Mouse (Mus musculus): ENCODE data around the gene Cdkl1. TPM values are rescaled to one million over a fixed set of nuclear protein-coding genes. Genes with fewer than 3 reads are reported as not detected.
A peak's percentile ranks its signal among the peaks of the same experiment; 100 is the strongest.

Cdkl1 gene
- total and polyA plus RNA-seq, 3 experiments: 0.08 to 0.32 TPM; not detected in 1

DNA sequence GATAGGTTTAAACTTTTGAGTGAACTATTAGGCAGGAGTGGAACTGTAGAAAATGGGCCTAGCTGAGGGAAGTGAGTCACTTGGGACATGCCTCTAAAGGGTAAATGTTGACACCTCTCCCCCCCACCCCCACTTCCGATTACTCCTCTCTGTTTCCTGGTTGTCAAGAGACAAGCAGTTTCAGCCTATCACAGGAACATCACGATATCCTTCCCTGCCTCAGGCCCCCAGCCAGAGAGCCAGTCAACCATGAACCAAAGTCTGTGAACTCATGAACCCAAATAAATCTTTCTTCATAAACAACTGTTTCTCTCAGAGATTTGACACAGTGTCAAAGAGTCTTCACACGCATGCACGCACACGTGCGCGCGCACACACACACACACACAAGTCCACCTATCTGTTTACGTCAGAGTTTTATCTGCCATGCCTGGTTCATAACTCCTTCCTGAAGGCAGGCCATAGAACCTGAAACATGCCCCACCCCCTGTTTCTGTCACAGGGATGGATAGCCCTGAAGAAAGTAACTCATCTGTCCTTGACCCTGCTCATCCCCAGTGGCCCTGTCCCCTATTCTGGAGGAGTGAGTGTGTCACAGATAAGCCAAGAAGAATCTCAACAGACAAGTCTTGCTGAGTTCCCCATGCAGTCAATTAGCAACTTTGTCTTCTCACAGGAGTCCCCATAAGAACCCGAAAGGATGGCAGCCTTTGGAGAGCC, 24.7 kb downstream of the Cdkl1 start:
- H3K27ac ChIP-seq (ENCODE audit: control insufficient read depth, low read depth, low read length): no peak overlapping the region
- no peak overlapping the region for H3K9ac ChIP-seq (ENCODE audit: control insufficient read depth, low read depth, low read length, poor library complexity, severe bottlenecking)
- H3K4me1 ChIP-seq (ENCODE audit: control insufficient read depth in 1 of 2, insufficient read depth in 2 of 2, low read length in 2 of 2): peaks cover 6 to 15% of the 10 kb centered on the region in 2 experiments; a peak in 3 of 4 replicates
- H3K9me3 ChIP-seq (replicated peaks; ENCODE audit: insufficient read depth, low read length): no peaks in the 10 kb centered on the region
- TF ChIP-seq MEF2A (IDR thresholded peaks at IDR 0.05; ENCODE audit: extremely low read depth, insufficient replicate concordance, low read depth, low read length, poor library complexity, severe bottlenecking) (no peak), SMC3 (IDR thresholded peaks at IDR 0.05; ENCODE audit: low read depth, low read length) (no peak), USF2 (IDR thresholded peaks at IDR 0.05; ENCODE audit: borderline replicate concordance in 1 of 2, insufficient read depth in 1 of 2, low read depth in 1 of 2, low read length in 2 of 2) (no peak), USF1 (IDR thresholded peaks at IDR 0.05; ENCODE audit: low read depth, low read length) (no peak), MAZ (IDR thresholded peaks at IDR 0.05; ENCODE audit: low read depth, low read length) (no peak)
- peaks cover 0 to 2% of the 10 kb centered on the region in 2 experiments; a peak in 1 of 4 replicates for H3K36me3 ChIP-seq (ENCODE audit: control insufficient read depth in 1 of 2, insufficient read depth in 2 of 2, low read length in 2 of 2)
- no peaks in the 10 kb centered on the region for H3K79me2 ChIP-seq (ENCODE audit: control insufficient read depth, insufficient read depth, low read length, poor library complexity)
- no peaks in the 10 kb centered on the region for H3K27me3 ChIP-seq (ENCODE audit: control insufficient read depth in 1 of 2, insufficient read depth in 2 of 2, low read length in 2 of 2)
- peak; percentile 30 for DNase-seq (ENCODE audit: low read depth, low spot score)
- H3K4me3 ChIP-seq (ENCODE audit: control insufficient read depth in 1 of 2, insufficient read depth in 1 of 2, low read depth in 2 of 2, low read length in 2 of 2): no peak overlapping the region

GRCm38 (mm10) chr12:69765543-69765942, 25.5 kb downstream of the Cdkl1 start:
- TF ChIP-seq POLR2AphosphoS5 (IDR thresholded peaks at IDR 0.05; ENCODE audit: borderline replicate concordance, low read depth, low read length): no peak
- no peak for TF ChIP-seq MAX (IDR thresholded peaks at IDR 0.05; ENCODE audit: low read length)
- TF ChIP-seq E2F4 (IDR thresholded peaks at IDR 0.05; ENCODE audit: borderline replicate concordance, low read depth, low read length): no peak
- no peak for TF ChIP-seq MAFK (IDR thresholded peaks at IDR 0.05; ENCODE audit: borderline replicate concordance, low read depth, low read length)
- no peak for TF ChIP-seq MYC (IDR thresholded peaks at IDR 0.05; ENCODE audit: low read depth, low read length)
- no peak for TF ChIP-seq HCFC1 (IDR thresholded peaks at IDR 0.05; ENCODE audit: low read depth, low read length)
- TF ChIP-seq USF2 (IDR thresholded peaks at IDR 0.05; ENCODE audit: borderline replicate concordance in 1 of 2, insufficient read depth in 1 of 2, low read depth in 1 of 2, low read length in 2 of 2): no peak
- TF ChIP-seq MYB (IDR thresholded peaks at IDR 0.05; ENCODE audit: low read depth, low read length): no peak
- TF ChIP-seq ETS1 (IDR thresholded peaks at IDR 0.05; ENCODE audit: low read depth, low read length): no peak
- TF ChIP-seq GATA1 (IDR thresholded peaks at IDR 0.05; ENCODE audit: low read depth, low read length): no peak
- TF ChIP-seq ZMIZ1 (IDR thresholded peaks at IDR 0.05; ENCODE audit: low read depth, low read length): no peak
- no peak for TF ChIP-seq SMC3 (IDR thresholded peaks at IDR 0.05; ENCODE audit: low read depth, low read length)
- no peak for TF ChIP-seq MXI1 (IDR thresholded peaks at IDR 0.05; ENCODE audit: low read depth, low read length)
- Histone ChIP-seq H3K79me2 (ENCODE audit: control insufficient read depth, insufficient read depth, low read length, poor library complexity) (no peaks in the 10 kb centered on the region), H3K36me3 (ENCODE audit: control insufficient read depth in 1 of 2, insufficient read depth in 2 of 2, low read length in 2 of 2) (peaks cover 0 to 2% of the 10 kb centered on the region in 2 experiments; a peak in 1 of 4 replicates), H3K4me1 (ENCODE audit: control insufficient read depth in 1 of 2, insufficient read depth in 2 of 2, low read length in 2 of 2) (peaks cover 6 to 15% of the 10 kb centered on the region in 2 experiments; a peak in 3 of 4 replicates), H3K27me3 (ENCODE audit: control insufficient read depth in 1 of 2, insufficient read depth in 2 of 2, low read length in 2 of 2) (no peaks in the 10 kb centered on the region), H3K4me3 (ENCODE audit: control insufficient read depth in 1 of 2, insufficient read depth in 1 of 2, low read depth in 2 of 2, low read length in 2 of 2) (no peak overlapping the region), H3K9me3 (replicated peaks; ENCODE audit: insufficient read depth, low read length) (no peaks in the 10 kb centered on the region), H3K27ac (ENCODE audit: control insufficient read depth, low read depth, low read length) (no peak overlapping the region), H3K9ac (ENCODE audit: control insufficient read depth, low read depth, low read length, poor library complexity, severe bottlenecking) (no peak overlapping the region)
- DNase-seq (ENCODE audit: low read depth, low spot score): no peak
